Mouse (Mus musculus) forebrain, embryonic 10.5 days (tissue): ENCODE results near the gene Fbxw7. TPM values are rescaled to one million over a fixed set of nuclear protein-coding genes. Genes with fewer than 3 reads are reported as not detected.

ENCODE experiments used
- DNase-seq: peaks from one replicate; pipeline ENCODE4 v3.0.0-alpha.2; 2017; ENCODE audit warnings: low spot score; ENCODE audit errors: extremely low spot score
- H3K27ac ChIP-seq: fragments of 300-500 bp; sonication (generic); 2 replicates; pipeline ENCODE4 v1.5.1; 2016; ENCODE audit warnings: mild to moderate bottlenecking
- H3K27me3 ChIP-seq: fragments of 300-500 bp; sonication (generic); 2 replicates; pipeline ENCODE4 v1.6.1; 2016; ENCODE audit warnings: mild to moderate bottlenecking; ENCODE audit not compliant: poor library complexity, severe bottlenecking
- H3K36me3 ChIP-seq: fragments of 300-500 bp; sonication (generic); replicated peaks from 2 replicates; pipeline ENCODE4 v1.6.1; 2016; ENCODE audit warnings: mild to moderate bottlenecking, moderate library complexity
- H3K4me1 ChIP-seq: fragments of 300-500 bp; sonication (generic); 2 replicates; pipeline ENCODE4 v1.6.1; 2016
- H3K4me3 ChIP-seq: fragments of 300-500 bp; sonication (generic); 2 replicates; pipeline ENCODE4 v1.5.1; 2016; ENCODE audit warnings: mild to moderate bottlenecking, moderate library complexity
- H3K9me3 ChIP-seq: fragments of 300-500 bp; sonication (generic); 2 replicates; pipeline ENCODE4 v1.6.1; 2016; ENCODE audit warnings: mild to moderate bottlenecking, moderate library complexity
- WGBS: fragments of 180-500 bp; shearing (Covaris S2); methylation state at CpG from one replicate; pipeline ENCODE4 v1.1.7; 2016; 5-methylcytosine and 5-hydroxymethylcytosine counted together
- polyA plus RNA-seq: library from polyadenylated mRNA; unstranded; fragments of >200 nt; fragmentation: Nextera tagmentation; extraction: Ambion mirVana; gene quantifications from 2 replicates; pipeline ENCODE4 v1.2.1, GENCODE M21; 2016

Gene Fbxw7
- polyA plus RNA-seq, 1 experiment from 2014 or later: 11.7 TPM

- Histone ChIP-seq H3K36me3 (peaks cover 67% of the 10 kb centered on the region), H3K27me3 (no peaks in the 10 kb centered on the region), H3K4me1 (no peaks in the 10 kb centered on the region), H3K9me3 (no peaks in the 10 kb centered on the region), H3K4me3 (no peak overlapping the region), H3K27ac (no peak overlapping the region)
- WGBS: 96% methylated on average over 2 of the region's 2 CpGs
- DNase-seq: no peak
These were observed 157.8 kb downstream of the Fbxw7 start for GRCm38 (mm10) chr3:84972881-84973280.

GRCm38 (mm10) chr3:84974193-84974592 lies 159.1 kb downstream of the Fbxw7 start:
- H3K27ac ChIP-seq: no peak overlapping the region
- no peaks in the 10 kb centered on the region for H3K27me3 ChIP-seq
- H3K9me3 ChIP-seq: no peaks in the 10 kb centered on the region
- DNase-seq: no peak
- 92% methylated on average over 9 of the region's 9 CpGs for WGBS
- no peak overlapping the region for H3K4me3 ChIP-seq
- no peaks in the 10 kb centered on the region for H3K4me1 ChIP-seq
- peaks cover 71% of the 10 kb centered on the region for H3K36me3 ChIP-seq

GRCm38 (mm10) chr3:84978676-84979075 lies 163.6 kb downstream of the Fbxw7 start:
- H3K27me3 ChIP-seq: no peaks in the 10 kb centered on the region
- no peaks in the 10 kb centered on the region for H3K9me3 ChIP-seq
- WGBS: 95% methylated on average over 11 of the region's 11 CpGs
- peaks cover 53% of the 10 kb centered on the region for H3K36me3 ChIP-seq
- H3K27ac ChIP-seq: no peak overlapping the region
- H3K4me3 ChIP-seq: no peak overlapping the region
- DNase-seq: no peak
- no peaks in the 10 kb centered on the region for H3K4me1 ChIP-seq

- Histone ChIP-seq H3K9me3 (no peaks in the 10 kb centered on the region), H3K4me1 (no peaks in the 10 kb centered on the region), H3K27ac (no peak overlapping the region), H3K27me3 (no peaks in the 10 kb centered on the region), H3K4me3 (no peak overlapping the region), H3K36me3 (peaks cover 43% of the 10 kb centered on the region)
- DNase-seq: no peak
- WGBS: 96% methylated on average over 2 of the region's 2 CpGs
These were observed 165.1 kb downstream of the Fbxw7 start for GRCm38 (mm10) chr3:84980158-84980557.

- Histone ChIP-seq H3K36me3 (peaks cover 20% of the 10 kb centered on the region), H3K27me3 (no peaks in the 10 kb centered on the region), H3K4me1 (no peaks in the 10 kb centered on the region), H3K9me3 (no peaks in the 10 kb centered on the region), H3K27ac (no peak overlapping the region), H3K4me3 (no peak overlapping the region)
- no peak for DNase-seq
- WGBS: 82% methylated on average over 4 of the region's 4 CpGs
These were observed 167.6 kb downstream of the Fbxw7 start for GRCm38 (mm10) chr3:84982688-84983087.

- DNase-seq: no peak
- Histone ChIP-seq H3K4me1 (no peaks in the 10 kb centered on the region), H3K9me3 (no peaks in the 10 kb centered on the region), H3K27me3 (no peaks in the 10 kb centered on the region), H3K36me3 (peaks cover 1% of the 10 kb centered on the region), H3K27ac (no peak overlapping the region), H3K4me3 (no peak overlapping the region)
- WGBS: 93% methylated on average over 8 of the region's 8 CpGs
These were observed 170.1 kb downstream of the Fbxw7 start for GRCm38 (mm10) chr3:84985121-84985625.

- Histone ChIP-seq H3K9me3 (no peaks in the 10 kb centered on the region), H3K27ac (no peak overlapping the region)
- 92% methylated on average over 4 of the region's 4 CpGs for WGBS
These were observed 173.8 kb downstream of the Fbxw7 start for GRCm38 (mm10) chr3:84988880-84989279.

GRCm38 (mm10) chr3:85005257-85005656 lies 190.2 kb downstream of the Fbxw7 start:
- no peaks in the 10 kb centered on the region for H3K9me3 ChIP-seq
- peaks cover 10% of the 10 kb centered on the region; the same call in 1 of the 2 replicates for H3K4me1 ChIP-seq
- no peak for DNase-seq
- no peaks in the 10 kb centered on the region for H3K27me3 ChIP-seq
- H3K27ac ChIP-seq: no peak overlapping the region
- WGBS: 88% methylated on average over 2 of the region's 2 CpGs
- H3K4me3 ChIP-seq: no peak overlapping the region
- H3K36me3 ChIP-seq: no peaks in the 10 kb centered on the region

More at GRCm38 (mm10) chr3:84988880-84989279, 173.8 kb downstream of the Fbxw7 start:
- Histone ChIP-seq H3K27me3 (no peaks in the 10 kb centered on the region), H3K36me3 (no peaks in the 10 kb centered on the region), H3K4me3 (no peak overlapping the region), H3K4me1 (no peaks in the 10 kb centered on the region)
- DNase-seq: no peak

- Histone ChIP-seq H3K9me3 (no peaks in the 10 kb centered on the region), H3K27me3 (no peaks in the 10 kb centered on the region), H3K4me3 (no peak overlapping the region), H3K4me1 (0 out of 2 replicates have a peak, but pooled peaks cover 4% of the 10 kb centered on the region), H3K27ac (no peak overlapping the region), H3K36me3 (no peaks in the 10 kb centered on the region)
- 85% methylated on average over 6 of the region's 6 CpGs for WGBS
- DNase-seq: no peak
These were observed 197.8 kb downstream of the Fbxw7 start for GRCm38 (mm10) chr3:85012889-85013288.

- 70% methylated on average over 9 of the region's 9 CpGs for WGBS
- Histone ChIP-seq H3K27ac (no peak overlapping the region), H3K4me3 (no peak overlapping the region), H3K9me3 (no peaks in the 10 kb centered on the region), H3K27me3 (no peaks in the 10 kb centered on the region), H3K36me3 (no peaks in the 10 kb centered on the region), H3K4me1 (0 out of 2 replicates have a peak, but pooled peaks cover 4% of the 10 kb centered on the region)
- DNase-seq: no peak
These were observed 200.6 kb downstream of the Fbxw7 start for GRCm38 (mm10) chr3:85015667-85016066.

GRCm38 (mm10) chr3:85020137-85020536 lies 205.1 kb downstream of the Fbxw7 start:
- Histone ChIP-seq H3K27me3 (no peaks in the 10 kb centered on the region), H3K27ac (no peak overlapping the region), H3K36me3 (no peaks in the 10 kb centered on the region), H3K4me3 (no peak overlapping the region), H3K9me3 (no peaks in the 10 kb centered on the region), H3K4me1 (peaks cover 9% of the 10 kb centered on the region; the same call in 1 of the 2 replicates)
- DNase-seq: no peak

GRCm38 (mm10) chr3:85021816-85022215 lies 206.7 kb downstream of the Fbxw7 start:
- H3K4me3 ChIP-seq: no peak overlapping the region
- WGBS: 92% methylated on average over 6 of the region's 6 CpGs

GRCm38 (mm10) chr3:85022800-85023199 lies 207.7 kb downstream of the Fbxw7 start:
- Histone ChIP-seq H3K27ac (no peak overlapping the region), H3K4me3 (no peak overlapping the region), H3K36me3 (no peaks in the 10 kb centered on the region), H3K4me1 (peaks cover 7% of the 10 kb centered on the region; the same call in 1 of the 2 replicates), H3K9me3 (no peaks in the 10 kb centered on the region), H3K27me3 (no peaks in the 10 kb centered on the region)
- no peak for DNase-seq
- 91% methylated on average over 11 of the region's 11 CpGs for WGBS

More at GRCm38 (mm10) chr3:85021816-85022215, 206.7 kb downstream of the Fbxw7 start:
- no peaks in the 10 kb centered on the region for H3K27me3 ChIP-seq
- peaks cover 7% of the 10 kb centered on the region; the same call in 1 of the 2 replicates for H3K4me1 ChIP-seq
- no peaks in the 10 kb centered on the region for H3K9me3 ChIP-seq
- DNase-seq: no peak
- H3K27ac ChIP-seq: no peak overlapping the region
- H3K36me3 ChIP-seq: no peaks in the 10 kb centered on the region

- Histone ChIP-seq H3K4me1 (peaks cover 7% of the 10 kb centered on the region; the same call in 1 of the 2 replicates), H3K9me3 (no peaks in the 10 kb centered on the region), H3K36me3 (no peaks in the 10 kb centered on the region), H3K4me3 (no peak overlapping the region), H3K27me3 (no peaks in the 10 kb centered on the region), H3K27ac (no peak overlapping the region)
- 67% methylated on average over 2 of the region's 2 CpGs for WGBS
- no peak for DNase-seq
These were observed 209.2 kb downstream of the Fbxw7 start for GRCm38 (mm10) chr3:85024237-85024636.
